Mouse (Mus musculus) olfactory bulb, adult 2 months (tissue): Measurements from ENCODE around the gene Fgf4.

Source experiments
- CTCF ChIP-seq: fragments of 200-500 bp; IDR thresholded peaks from 2 replicates; pipeline ENCODE4 v1.5.1; 2012; ENCODE audit warnings: low read depth, mild to moderate bottlenecking, low read length, moderate library complexity; ENCODE audit not compliant: insufficient read depth
- POLR2A ChIP-seq: fragments of 200-500 bp; IDR thresholded peaks from 2 replicates; pipeline ENCODE4 v1.6.1; 2012; ENCODE audit warnings: mild to moderate bottlenecking, low read depth, low read length, moderate library complexity; ENCODE audit not compliant: insufficient read depth

- TF ChIP-seq CTCF, result no peak
- TF ChIP-seq POLR2A, result no peak
Observed at GRCm38 (mm10) chr7:144854966-144855365, 7.8 kb downstream of the Fgf4 start.
